Mouse (Mus musculus): ENCODE data around the gene Tfeb.

DNA sequence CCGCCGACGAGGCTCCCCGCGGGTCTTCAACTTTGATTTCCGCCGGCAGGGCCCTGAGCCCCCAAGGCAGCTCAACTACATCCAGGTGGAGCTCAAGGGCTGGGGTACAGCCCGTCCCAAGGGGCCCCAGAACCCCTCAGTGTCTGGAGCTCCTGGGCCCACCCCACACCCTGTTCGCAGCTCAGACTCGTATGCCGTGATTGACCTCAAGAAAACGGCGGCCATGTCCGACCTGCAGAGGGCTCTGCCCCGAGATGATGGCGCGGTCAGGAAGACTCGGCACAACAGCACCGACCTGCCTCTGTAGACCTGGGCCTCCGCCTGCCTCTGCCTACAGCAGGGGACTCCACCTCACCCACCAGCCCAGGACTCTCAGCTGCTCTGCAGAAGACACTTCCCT lies 33.3 kb upstream of the Tfeb start:
- TF ChIP-seq TBP (IDR thresholded peaks at IDR 0.05; ENCODE audit: low read depth, low read length) (no peak), CHD2 (IDR thresholded peaks at IDR 0.05; ENCODE audit: low read length) (no peak), MEF2A (IDR thresholded peaks at IDR 0.05; ENCODE audit: extremely low read depth, insufficient replicate concordance, low read depth, low read length, poor library complexity, severe bottlenecking) (no peak), JUND (IDR thresholded peaks at IDR 0.05; ENCODE audit: low read depth, low read length) (no peak), MAZ (IDR thresholded peaks at IDR 0.05; ENCODE audit: low read depth, low read length) (no peak), CHD1 (IDR thresholded peaks at IDR 0.05; ENCODE audit: low read depth, low read length) (no peak), CTCF (IDR thresholded peaks at IDR 0.05 in 2 of 3, conservative IDR thresholded peaks at IDR 0.05 in 1 of 3; ENCODE audit: control insufficient read depth in 1 of 3, insufficient read depth in 1 of 3, low read depth in 2 of 3, low read length in 3 of 3, poor library complexity in 1 of 3, severe bottlenecking in 1 of 3) (no peak), TAL1 (IDR thresholded peaks at IDR 0.05; ENCODE audit: low read length) (no peak), ZC3H11A (IDR thresholded peaks at IDR 0.05; ENCODE audit: low read depth, low read length) (no peak), EP300 (IDR thresholded peaks at IDR 0.05; ENCODE audit: low read depth in 1 of 2, low read length in 2 of 2) (no peak), ETS1 (IDR thresholded peaks at IDR 0.05; ENCODE audit: low read depth, low read length) (no peak), RCOR1 (IDR thresholded peaks at IDR 0.05; ENCODE audit: low read depth, low read length) (no peak), POLR2A (IDR thresholded peaks at IDR 0.05; ENCODE audit: control insufficient read depth in 1 of 2, insufficient read depth in 1 of 2, low read depth in 1 of 2, low read length in 2 of 2, poor library complexity in 1 of 2) (no peak), NRF1 (IDR thresholded peaks at IDR 0.05; ENCODE audit: insufficient read depth, low read depth, low read length, poor library complexity, severe bottlenecking) (no peak)
